Mouse (Mus musculus): ENCODE data around the gene Sardh. TPM values are rescaled to one million over a fixed set of nuclear protein-coding genes. Genes with fewer than 3 reads are reported as not detected.
A peak's percentile ranks its signal among the peaks of the same experiment; 100 is the strongest.

The Sardh gene
- polyA plus RNA-seq, 1 experiment from 2014 or later, result 2.9 TPM

- no peak overlapping the region for H3K4me3 ChIP-seq
- 48% methylated on average over 4 of the region's 4 CpGs for WGBS
- no peaks in the 10 kb centered on the region for H3K36me3 ChIP-seq (replicated peaks)
- no peaks in the 10 kb centered on the region for H3K9me3 ChIP-seq
- peak; percentile 20 for DNase-seq (ENCODE audit: low spot score)
- no peaks in the 10 kb centered on the region for H3K27me3 ChIP-seq (replicated peaks; ENCODE audit: low read depth, poor library complexity, severe bottlenecking)
- 0 out of 2 replicates have a peak overlapping the region, but pooled peaks have one; percentile 19 for H3K27ac ChIP-seq (replicated peaks)
- peaks cover 9% of the 10 kb centered on the region for H3K4me1 ChIP-seq
These were observed 58.1 kb downstream of the Sardh start for GRCm38 (mm10) chr2:27189994-27190393.

- Histone ChIP-seq H3K4me3 (no peak overlapping the region), H3K27me3 (replicated peaks; ENCODE audit: low read depth, poor library complexity, severe bottlenecking) (no peaks in the 10 kb centered on the region), H3K27ac (replicated peaks) (no peak overlapping the region), H3K4me1 (peaks cover 20% of the 10 kb centered on the region), H3K36me3 (replicated peaks) (no peaks in the 10 kb centered on the region), H3K9me3 (no peaks in the 10 kb centered on the region)
- DNase-seq (ENCODE audit: low spot score), result no peak
- 83% methylated on average over 6 of the region's 6 CpGs for WGBS
These were observed 60.6 kb downstream of the Sardh start for GRCm38 (mm10) chr2:27187531-27187930.

- Histone ChIP-seq H3K27ac (replicated peaks) (no peak overlapping the region), H3K27me3 (replicated peaks; ENCODE audit: low read depth, poor library complexity, severe bottlenecking) (0 out of 2 replicates have a peak, but pooled peaks cover 3% of the 10 kb centered on the region), H3K4me1 (peaks cover 11% of the 10 kb centered on the region; the same call in 1 of the 2 replicates), H3K36me3 (replicated peaks) (no peaks in the 10 kb centered on the region), H3K4me3 (no peak overlapping the region), H3K9me3 (no peaks in the 10 kb centered on the region)
- no peak for DNase-seq (ENCODE audit: low spot score)
- 85% methylated on average over 12 of the region's 12 CpGs for WGBS
These were observed 64.4 kb downstream of the Sardh start for GRCm38 (mm10) chr2:27183734-27184133.

- 68% methylated on average over 4 of the region's 4 CpGs for WGBS
- H3K36me3 ChIP-seq (replicated peaks), result no peaks in the 10 kb centered on the region
- no peak overlapping the region for H3K4me3 ChIP-seq
These were observed 66.2 kb downstream of the Sardh start for GRCm38 (mm10) chr2:27181907-27182306.

GRCm38 (mm10) chr2:27179101-27179500 is 69.0 kb downstream of the Sardh start:
- H3K27me3 ChIP-seq (replicated peaks; ENCODE audit: low read depth, poor library complexity, severe bottlenecking), result 0 out of 2 replicates have a peak, but pooled peaks cover 3% of the 10 kb centered on the region
- no peak overlapping the region for H3K27ac ChIP-seq (replicated peaks)
- H3K4me3 ChIP-seq, result no peak overlapping the region
- H3K9me3 ChIP-seq, result no peaks in the 10 kb centered on the region
- DNase-seq (ENCODE audit: low spot score), result no peak
- whole genome bisulfite sequencing, result 79% methylated on average over 8 of the region's 8 CpGs
- H3K4me1 ChIP-seq, result peaks cover 14% of the 10 kb centered on the region; the same call in 1 of the 2 replicates
- H3K36me3 ChIP-seq (replicated peaks), result no peaks in the 10 kb centered on the region

More at GRCm38 (mm10) chr2:27181907-27182306, 66.2 kb downstream of the Sardh start:
- Histone ChIP-seq H3K4me1 (peaks cover 11% of the 10 kb centered on the region; the same call in 1 of the 2 replicates), H3K27me3 (replicated peaks; ENCODE audit: low read depth, poor library complexity, severe bottlenecking) (0 out of 2 replicates have a peak, but pooled peaks cover 3% of the 10 kb centered on the region), H3K9me3 (no peaks in the 10 kb centered on the region), H3K27ac (replicated peaks) (no peak overlapping the region)
- DNase-seq (ENCODE audit: low spot score), result no peak

GRCm38 (mm10) chr2:27175696-27176267 is 72.4 kb downstream of the Sardh start:
- WGBS, result 84% methylated on average over 10 of the region's 10 CpGs
- no peak for DNase-seq (ENCODE audit: low spot score)
- H3K9me3 ChIP-seq, result no peaks in the 10 kb centered on the region
- no peak overlapping the region for H3K27ac ChIP-seq (replicated peaks)
- no peaks in the 10 kb centered on the region for H3K36me3 ChIP-seq (replicated peaks)
- H3K4me1 ChIP-seq, result peaks cover 3% of the 10 kb centered on the region; the same call in 1 of the 2 replicates
- no peak overlapping the region for H3K4me3 ChIP-seq
- 0 out of 2 replicates have a peak, but pooled peaks cover 3% of the 10 kb centered on the region for H3K27me3 ChIP-seq (replicated peaks; ENCODE audit: low read depth, poor library complexity, severe bottlenecking)

- Histone ChIP-seq H3K27ac (replicated peaks) (no peak overlapping the region), H3K36me3 (replicated peaks) (no peaks in the 10 kb centered on the region), H3K4me3 (no peak overlapping the region), H3K27me3 (replicated peaks; ENCODE audit: low read depth, poor library complexity, severe bottlenecking) (0 out of 2 replicates have a peak, but pooled peaks cover 3% of the 10 kb centered on the region), H3K9me3 (no peaks in the 10 kb centered on the region), H3K4me1 (peaks cover 3% of the 10 kb centered on the region; the same call in 1 of the 2 replicates)
- DNase-seq (ENCODE audit: low spot score), result no peak
- WGBS, result 86% methylated on average over 2 of the region's 2 CpGs
These were observed 73.9 kb downstream of the Sardh start for GRCm38 (mm10) chr2:27174242-27174641.

GRCm38 (mm10) chr2:27166999-27167398 is 81.1 kb downstream of the Sardh start:
- Histone ChIP-seq H3K4me1 (peaks cover 25% of the 10 kb centered on the region), H3K4me3 (no peak overlapping the region), H3K27ac (replicated peaks) (0 out of 2 replicates have a peak overlapping the region, but pooled peaks have one; percentile 32), H3K36me3 (replicated peaks) (no peaks in the 10 kb centered on the region), H3K27me3 (replicated peaks; ENCODE audit: low read depth, poor library complexity, severe bottlenecking) (0 out of 2 replicates have a peak, but pooled peaks cover 13% of the 10 kb centered on the region), H3K9me3 (no peaks in the 10 kb centered on the region)
- peak; percentile 14 for DNase-seq (ENCODE audit: low spot score)
- WGBS, result 33% methylated on average over 2 of the region's 2 CpGs

GRCm38 (mm10) chr2:27166074-27166473 is 82.1 kb downstream of the Sardh start:
- DNase-seq (ENCODE audit: low spot score), result no peak
- Histone ChIP-seq H3K36me3 (replicated peaks) (no peaks in the 10 kb centered on the region), H3K9me3 (no peaks in the 10 kb centered on the region), H3K4me3 (no peak overlapping the region), H3K4me1 (peaks cover 25% of the 10 kb centered on the region), H3K27me3 (replicated peaks; ENCODE audit: low read depth, poor library complexity, severe bottlenecking) (0 out of 2 replicates have a peak, but pooled peaks cover 13% of the 10 kb centered on the region), H3K27ac (replicated peaks) (no peak overlapping the region)
- 77% methylated on average over 2 of the region's 2 CpGs for WGBS

GRCm38 (mm10) chr2:27164796-27165590 is 83.1 kb downstream of the Sardh start, which contains the start of gene Dbh:
Dbh (plus strand) TSS chr2:27165233.
- Histone ChIP-seq H3K27me3 (replicated peaks; ENCODE audit: low read depth, poor library complexity, severe bottlenecking) (0 out of 2 replicates have a peak, but pooled peaks cover 13% of the 10 kb centered on the region), H3K4me3 (no peak within 1 kb of the TSS), H3K36me3 (replicated peaks) (no peaks in the 10 kb centered on the region), H3K9me3 (no peaks in the 10 kb centered on the region), H3K4me1 (peaks cover 25% of the 10 kb centered on the region), H3K27ac (replicated peaks) (no peak within 1 kb of the TSS)
- WGBS, result 82% methylated on average over 12 of the region's 12 CpGs
- DNase-seq (ENCODE audit: low spot score), result no peak

- no peak overlapping the region for H3K4me3 ChIP-seq
- H3K4me1 ChIP-seq, result peaks cover 25% of the 10 kb centered on the region
- WGBS, result 72% methylated on average over 5 of the region's 5 CpGs
- H3K27me3 ChIP-seq (replicated peaks; ENCODE audit: low read depth, poor library complexity, severe bottlenecking), result 0 out of 2 replicates have a peak, but pooled peaks cover 13% of the 10 kb centered on the region
- no peak for DNase-seq (ENCODE audit: low spot score)
- H3K27ac ChIP-seq (replicated peaks), result no peak overlapping the region
- no peaks in the 10 kb centered on the region for H3K36me3 ChIP-seq (replicated peaks)
- no peaks in the 10 kb centered on the region for H3K9me3 ChIP-seq
These were observed 84.3 kb downstream of the Sardh start for GRCm38 (mm10) chr2:27163851-27164250.

- 75% methylated on average over 11 of the region's 11 CpGs for WGBS
- Histone ChIP-seq H3K4me1 (peaks cover 19% of the 10 kb centered on the region), H3K9me3 (no peaks in the 10 kb centered on the region), H3K27ac (replicated peaks) (no peak overlapping the region), H3K27me3 (replicated peaks; ENCODE audit: low read depth, poor library complexity, severe bottlenecking) (0 out of 2 replicates have a peak, but pooled peaks cover 13% of the 10 kb centered on the region), H3K36me3 (replicated peaks) (no peaks in the 10 kb centered on the region), H3K4me3 (no peak overlapping the region)
- DNase-seq (ENCODE audit: low spot score), result no peak
These were observed 85.5 kb downstream of the Sardh start for GRCm38 (mm10) chr2:27162656-27163055.

Measured in embryonic facial prominence, embryonic 10.5 days (tissue).